Mouse (Mus musculus): Measurements from ENCODE around the gene Tub. TPM values are rescaled to one million over a fixed set of nuclear protein-coding genes. Genes with fewer than 3 reads are reported as not detected.

Gene Tub
- polyA plus RNA-seq (2015; fragmentation: Nextera tagmentation; extraction: Ambion mirVana): 3.0 TPM in 2 replicates

DNA sequence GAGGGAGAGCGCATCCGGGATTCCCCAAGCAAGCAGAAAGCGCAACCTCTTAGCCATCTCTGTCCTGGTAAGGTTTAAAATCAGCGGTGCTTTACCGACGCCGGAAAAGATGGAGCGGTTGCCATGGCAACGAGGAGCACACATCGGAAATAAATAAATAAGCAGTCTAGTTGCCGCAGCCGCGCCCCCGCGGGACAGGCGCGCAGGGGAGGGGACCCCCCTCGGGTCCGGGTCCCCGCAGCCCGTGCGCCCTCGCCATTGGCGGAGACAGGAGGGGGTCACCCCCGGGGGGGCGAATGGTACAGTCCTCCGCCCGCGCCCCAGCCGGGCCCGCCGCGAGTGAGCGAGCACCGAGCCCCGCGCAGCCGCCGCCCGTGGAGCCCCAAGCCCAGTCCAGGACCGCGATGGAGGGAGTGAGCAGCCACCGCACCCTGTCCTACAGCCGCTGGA, at the start of gene Tub:
Tub (plus strand) TSS at position 27 of the 450 bp plus-strand sequence.
- ATAC-seq: peak; percentile 68
- peaks cover 38% of the 10 kb centered on the region for H3K27me3 ChIP-seq (replicated peaks)
- 0 out of 2 replicates have a peak within 1 kb of the TSS, but pooled peaks have one; percentile 17 for H3K9ac ChIP-seq
- H3K4me1 ChIP-seq (replicated peaks): peaks cover 9% of the 10 kb centered on the region
- peak within 1 kb of the TSS; percentile 43 for H3K4me3 ChIP-seq (replicated peaks)
- no peak within 1 kb of the TSS for H3K27ac ChIP-seq
- H3K36me3 ChIP-seq: no peaks in the 10 kb centered on the region
- H3K9me3 ChIP-seq: no peaks in the 10 kb centered on the region
- WGBS: under 1% methylated on average over 43 of the region's 44 CpGs
- peak within 1 kb of the TSS; percentile 88 for H3K4me2 ChIP-seq (replicated peaks)

DNA sequence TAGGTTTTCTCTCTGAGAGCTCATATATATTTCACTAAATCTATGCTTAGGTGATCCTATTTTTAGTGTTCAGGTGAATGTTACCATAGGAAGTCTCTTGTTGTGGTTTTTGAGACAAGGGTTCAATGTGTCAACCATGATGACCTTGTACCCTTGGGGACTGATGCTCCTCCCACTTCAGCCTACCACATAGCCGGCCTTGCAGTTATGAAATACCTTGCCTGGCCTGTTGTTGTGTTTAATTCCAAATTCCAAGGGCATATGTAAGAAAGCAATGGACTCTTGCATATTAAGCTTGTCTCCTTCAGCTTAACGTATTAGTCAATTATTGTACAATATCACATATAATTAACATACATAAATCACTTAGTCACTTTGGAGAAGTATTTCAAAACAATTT, 46.2 kb upstream of the Tub start:
- no peaks in the 10 kb centered on the region for H3K36me3 ChIP-seq
- no peaks in the 10 kb centered on the region for H3K4me1 ChIP-seq (replicated peaks)
- no peak overlapping the region for H3K4me2 ChIP-seq (replicated peaks)
- WGBS: 82% methylated on average over 2 of the region's 2 CpGs
- H3K27me3 ChIP-seq (replicated peaks): no peaks in the 10 kb centered on the region
- no peak overlapping the region for H3K9ac ChIP-seq
- no peak overlapping the region for H3K27ac ChIP-seq
- no peak for ATAC-seq
- H3K9me3 ChIP-seq: no peaks in the 10 kb centered on the region
- H3K4me3 ChIP-seq (replicated peaks): no peak overlapping the region

DNA sequence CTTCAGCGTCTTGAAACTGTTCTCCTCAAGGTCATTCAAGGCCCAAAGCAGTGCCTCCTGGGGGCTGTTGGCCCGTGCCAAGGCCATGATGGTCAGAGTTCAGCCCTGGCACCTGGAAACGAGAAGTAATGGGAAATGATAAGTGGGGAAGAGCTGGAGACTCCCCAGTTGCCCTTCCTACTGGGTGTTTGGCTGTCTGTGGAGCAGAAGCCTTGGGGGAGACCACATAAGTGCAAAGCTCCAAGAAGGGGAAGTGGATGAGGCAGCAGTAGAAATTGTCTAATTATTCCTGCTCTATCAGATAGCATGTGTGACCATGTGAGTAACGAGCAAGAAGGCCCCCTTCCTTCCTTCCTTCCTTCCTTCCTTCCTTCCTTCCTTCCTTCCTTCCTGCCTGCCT, 23.1 kb upstream of the Tub start:
- no peak overlapping the region for H3K27ac ChIP-seq
- H3K4me1 ChIP-seq (replicated peaks): no peaks in the 10 kb centered on the region
- WGBS: 67% methylated on average over 4 of the region's 4 CpGs
- H3K9ac ChIP-seq: no peak overlapping the region
- no peak for ATAC-seq
- H3K27me3 ChIP-seq (replicated peaks): no peaks in the 10 kb centered on the region
- no peak overlapping the region for H3K4me3 ChIP-seq (replicated peaks)
- no peaks in the 10 kb centered on the region for H3K9me3 ChIP-seq
- no peak overlapping the region for H3K4me2 ChIP-seq (replicated peaks)
- H3K36me3 ChIP-seq: no peaks in the 10 kb centered on the region

DNA sequence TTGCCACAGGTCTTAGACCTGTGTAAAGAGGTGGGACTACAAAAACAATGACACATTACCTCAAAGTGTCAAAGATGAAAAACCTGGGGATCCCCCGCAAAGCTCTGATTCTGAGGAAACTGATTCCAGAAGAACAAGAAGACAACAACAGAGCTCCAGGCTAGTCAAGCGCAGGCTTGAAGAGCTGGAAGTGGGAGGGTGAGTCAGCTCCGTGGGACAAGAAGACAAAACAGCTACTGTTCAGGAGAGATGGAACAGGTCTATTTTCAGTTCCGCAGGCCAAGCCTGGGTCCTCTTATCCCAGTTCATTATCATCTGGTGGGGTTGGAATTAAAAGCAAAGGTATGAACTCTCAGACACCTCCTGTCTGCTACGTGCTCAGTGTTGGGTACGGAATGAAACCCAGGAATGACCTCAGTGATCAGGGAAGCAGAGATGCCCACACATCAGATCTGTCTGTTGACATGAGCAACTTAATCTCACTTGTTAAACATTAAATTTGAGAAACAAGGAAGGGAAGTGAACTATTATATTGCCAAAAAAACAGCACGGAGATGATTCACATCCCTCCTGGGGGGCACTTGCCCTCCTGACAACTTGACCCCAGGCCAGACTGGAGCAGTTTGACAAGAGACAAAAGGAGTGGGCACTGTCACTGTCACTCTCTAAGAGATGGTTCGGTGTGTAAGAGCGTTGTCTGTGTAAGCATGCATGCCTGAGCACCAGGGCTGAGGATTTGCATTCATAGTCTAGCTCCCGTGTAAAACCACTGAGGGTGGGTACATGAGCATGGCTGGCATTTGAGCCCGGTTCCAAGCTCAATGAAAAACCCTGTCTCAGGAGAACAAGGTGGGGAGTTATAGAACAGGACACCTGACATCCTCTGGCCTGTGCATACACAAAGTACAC, 21.6 kb upstream of the Tub start:
- H3K4me1 ChIP-seq (replicated peaks): no peaks in the 10 kb centered on the region
- WGBS: 72% methylated on average over 11 of the region's 11 CpGs
- no peak for ATAC-seq

DNA sequence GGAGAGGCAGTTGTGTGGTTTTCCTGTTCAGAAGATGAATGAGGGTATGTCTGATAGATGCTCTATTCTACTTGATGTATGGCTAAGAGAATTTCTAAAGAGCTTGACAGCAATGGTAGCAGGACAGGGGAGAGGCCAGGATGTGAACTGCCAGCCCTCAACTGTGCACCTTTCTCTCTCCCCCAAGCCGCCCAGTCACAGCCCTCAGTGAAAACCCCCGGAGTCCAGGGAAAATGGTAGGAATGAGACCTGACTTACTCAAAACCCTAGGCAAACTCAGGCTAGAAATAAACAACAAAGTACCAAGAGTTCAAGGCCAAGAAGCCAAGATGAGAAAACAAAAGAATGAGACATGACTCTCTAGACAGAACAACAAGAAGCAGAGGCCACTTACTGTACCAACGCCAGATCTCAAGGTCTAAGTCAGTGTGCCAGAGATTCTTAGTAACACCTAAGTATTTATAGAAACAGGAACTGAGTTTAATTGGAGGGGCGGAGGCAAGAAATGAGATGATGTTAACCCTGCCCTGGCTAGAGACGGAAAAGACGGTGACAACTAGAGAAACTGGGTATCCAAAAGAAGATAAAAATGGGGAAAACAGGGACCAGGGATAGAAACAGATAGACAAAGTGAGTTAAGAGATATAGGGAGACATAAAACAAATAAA, 20.3 kb upstream of the Tub start, which contains the start of gene Nlrp10:
Nlrp10 (minus strand) TSS at position 453 of the 668 bp plus-strand sequence.
- no peak within 1 kb of the TSS for H3K27ac ChIP-seq
- 69% methylated on average over 6 of the region's 6 CpGs for WGBS
- no peak for ATAC-seq
- H3K4me2 ChIP-seq (replicated peaks): no peak within 1 kb of the TSS
- H3K9me3 ChIP-seq: no peaks in the 10 kb centered on the region
- no peaks in the 10 kb centered on the region for H3K27me3 ChIP-seq (replicated peaks)
- H3K4me3 ChIP-seq (replicated peaks): no peak within 1 kb of the TSS
- H3K36me3 ChIP-seq: no peaks in the 10 kb centered on the region
- no peaks in the 10 kb centered on the region for H3K4me1 ChIP-seq (replicated peaks)
- no peak within 1 kb of the TSS for H3K9ac ChIP-seq

More for the DNA sequence above, 21.6 kb upstream of the Tub start:
- Histone ChIP-seq H3K27me3 (replicated peaks) (no peaks in the 10 kb centered on the region), H3K27ac (no peak overlapping the region), H3K4me2 (replicated peaks) (no peak overlapping the region), H3K36me3 (no peaks in the 10 kb centered on the region), H3K9me3 (no peaks in the 10 kb centered on the region), H3K9ac (no peak overlapping the region), H3K4me3 (replicated peaks) (no peak overlapping the region)

DNA sequence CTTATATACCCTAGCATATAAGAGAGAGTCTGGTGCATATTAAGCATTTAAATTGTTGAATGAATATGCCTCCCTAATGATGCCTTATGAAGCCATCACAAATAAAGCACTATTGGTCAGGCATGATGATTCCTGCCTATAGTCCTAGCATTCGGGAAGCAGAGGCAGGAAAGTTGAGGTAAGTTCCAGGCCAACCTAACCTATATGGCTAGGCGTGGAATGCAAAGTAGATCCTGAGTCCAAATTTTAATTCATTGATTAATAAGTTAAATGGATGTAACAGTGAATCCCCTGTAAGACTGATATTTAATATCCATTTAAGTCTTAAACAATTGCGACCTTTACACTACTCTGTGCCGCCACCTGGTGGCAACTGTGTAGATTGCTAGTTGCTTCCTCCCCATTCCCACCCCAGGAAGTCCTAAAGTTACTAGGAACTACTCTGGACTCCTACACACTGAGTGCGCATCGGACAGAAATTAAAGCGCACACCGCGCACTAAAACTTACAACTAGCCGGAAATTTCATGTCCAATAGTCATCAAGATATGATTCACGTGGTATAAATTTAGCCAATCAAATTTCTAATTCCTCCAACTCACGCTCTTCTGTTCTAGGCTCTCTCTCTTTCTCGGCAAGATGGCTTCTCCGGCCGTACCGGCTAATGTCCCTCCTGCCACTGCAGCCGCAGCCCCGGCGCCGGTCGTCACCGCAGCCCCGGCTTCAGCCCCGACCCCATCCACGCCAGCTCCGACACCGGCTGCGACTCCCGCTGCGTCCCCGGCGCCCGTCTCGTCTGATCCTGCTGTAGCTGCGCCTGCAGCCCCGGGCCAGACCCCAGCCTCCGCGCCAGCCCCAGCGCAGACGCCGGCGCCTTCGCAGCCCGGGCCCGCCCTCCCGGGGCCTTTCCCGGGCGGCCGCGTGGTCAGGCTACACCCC, 16.1 kb upstream of the Tub start, which contains the start of gene Eif3f:
Eif3f (plus strand) TSS at position 624 of the 938 bp plus-strand sequence.
- no peaks in the 10 kb centered on the region for H3K9me3 ChIP-seq

DNA sequence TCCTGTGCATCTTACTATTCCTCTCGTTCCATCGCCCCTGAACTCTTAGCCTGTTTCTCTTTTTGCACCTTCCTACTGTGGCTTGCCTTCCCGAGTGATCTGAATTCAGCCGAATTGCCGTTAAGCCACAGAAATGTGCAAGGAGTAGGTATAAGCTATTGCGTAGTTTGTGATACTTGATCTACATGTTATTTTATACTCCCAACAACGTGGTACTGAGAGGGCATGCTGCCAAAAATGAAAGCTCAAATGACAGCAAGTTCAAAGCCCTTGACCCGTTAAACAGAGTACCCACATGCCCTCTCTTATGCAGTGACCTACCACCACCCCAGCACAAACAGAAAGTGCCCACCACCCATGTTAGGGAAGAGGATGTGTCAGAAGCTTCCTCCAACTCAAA, 15.3 kb upstream of the Tub start:
- ATAC-seq: 0 out of 2 replicates have a peak, but pooled peaks have one; percentile 8
- peak overlapping the region; percentile 100 for H3K4me3 ChIP-seq (replicated peaks)
- 3% methylated on average over 8 of the region's 8 CpGs for WGBS
- H3K4me2 ChIP-seq (replicated peaks): peak overlapping the region; percentile 74
- peak overlapping the region; percentile 97 for H3K9ac ChIP-seq
- no peaks in the 10 kb centered on the region for H3K27me3 ChIP-seq (replicated peaks)
- H3K27ac ChIP-seq: no peak overlapping the region
- H3K4me1 ChIP-seq (replicated peaks): peaks cover 8% of the 10 kb centered on the region
- H3K36me3 ChIP-seq: peaks cover 23% of the 10 kb centered on the region
- H3K9me3 ChIP-seq: no peaks in the 10 kb centered on the region

More for the DNA sequence above, 16.1 kb upstream of the Tub start, which contains the start of gene Eif3f:
- WGBS: 2% methylated on average over 50 of the region's 50 CpGs
- ATAC-seq: peak; percentile 99
- H3K36me3 ChIP-seq: peaks cover 16% of the 10 kb centered on the region
- peaks cover 8% of the 10 kb centered on the region for H3K4me1 ChIP-seq (replicated peaks)
- no peaks in the 10 kb centered on the region for H3K27me3 ChIP-seq (replicated peaks)
- H3K27ac ChIP-seq: peak within 1 kb of the TSS; percentile 79
- H3K4me2 ChIP-seq (replicated peaks): peak within 1 kb of the TSS; percentile 74
- H3K4me3 ChIP-seq (replicated peaks): peak within 1 kb of the TSS; percentile 100
- H3K9ac ChIP-seq: peak within 1 kb of the TSS; percentile 97

DNA sequence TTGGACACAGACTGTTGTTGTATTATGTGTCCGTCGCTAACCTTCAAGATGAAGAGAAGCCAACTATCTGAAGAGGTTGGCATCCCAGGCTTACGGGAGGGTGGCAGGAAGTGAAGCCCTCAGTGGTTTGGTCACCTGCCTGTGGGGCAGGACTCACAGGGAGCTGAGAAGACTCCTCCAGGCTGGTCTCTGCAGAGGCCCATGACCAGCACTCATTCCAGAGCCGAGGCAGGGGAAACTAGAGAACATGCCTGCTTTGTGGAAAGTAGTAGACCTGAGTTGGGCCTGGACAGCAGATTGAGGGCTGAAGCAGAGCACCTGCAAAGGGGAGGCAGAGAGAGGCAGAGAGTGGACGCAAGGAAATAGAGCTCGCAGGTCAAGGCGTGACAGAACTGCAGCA, 14.7 kb upstream of the Tub start:
- H3K36me3 ChIP-seq: peaks cover 29% of the 10 kb centered on the region
- 79% methylated on average over 7 of the region's 7 CpGs for WGBS
- peak overlapping the region; percentile 74 for H3K4me2 ChIP-seq (replicated peaks)
- peaks cover 8% of the 10 kb centered on the region for H3K4me1 ChIP-seq (replicated peaks)
- no peak for ATAC-seq
- no peak overlapping the region for H3K27ac ChIP-seq
- no peaks in the 10 kb centered on the region for H3K27me3 ChIP-seq (replicated peaks)
- peak overlapping the region; percentile 100 for H3K4me3 ChIP-seq (replicated peaks)
- no peaks in the 10 kb centered on the region for H3K9me3 ChIP-seq
- peak overlapping the region; percentile 97; the same call in 1 of the 2 replicates for H3K9ac ChIP-seq

DNA sequence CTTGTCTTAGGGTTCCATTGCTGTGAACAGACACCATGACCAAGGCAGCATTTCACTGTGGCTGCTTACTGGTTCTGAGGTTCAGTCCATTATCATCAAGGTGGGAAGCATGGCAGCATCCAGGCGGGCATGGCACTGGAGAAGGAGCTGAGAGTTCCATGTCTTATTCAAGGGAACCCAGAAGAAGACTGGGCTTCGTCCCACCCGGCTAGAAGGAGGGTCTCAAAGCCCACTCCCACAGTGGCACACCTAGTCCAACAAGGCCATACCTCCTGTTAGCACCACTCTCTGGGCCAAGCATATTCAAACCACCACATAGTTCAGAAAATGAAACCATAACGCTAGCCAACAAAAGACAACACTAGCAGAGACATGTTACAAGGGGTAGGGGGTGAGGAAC, 13.5 kb upstream of the Tub start:
- no peak overlapping the region for H3K4me2 ChIP-seq (replicated peaks)
- no peak overlapping the region for H3K4me3 ChIP-seq (replicated peaks)
- H3K9me3 ChIP-seq: no peaks in the 10 kb centered on the region
- H3K27ac ChIP-seq: no peak overlapping the region
- no peak for ATAC-seq
- H3K4me1 ChIP-seq (replicated peaks): peaks cover 8% of the 10 kb centered on the region
- peaks cover 38% of the 10 kb centered on the region for H3K36me3 ChIP-seq
- WGBS: 97% methylated on average over 4 of the region's 4 CpGs
- H3K27me3 ChIP-seq (replicated peaks): no peaks in the 10 kb centered on the region
- H3K9ac ChIP-seq: no peak overlapping the region

DNA sequence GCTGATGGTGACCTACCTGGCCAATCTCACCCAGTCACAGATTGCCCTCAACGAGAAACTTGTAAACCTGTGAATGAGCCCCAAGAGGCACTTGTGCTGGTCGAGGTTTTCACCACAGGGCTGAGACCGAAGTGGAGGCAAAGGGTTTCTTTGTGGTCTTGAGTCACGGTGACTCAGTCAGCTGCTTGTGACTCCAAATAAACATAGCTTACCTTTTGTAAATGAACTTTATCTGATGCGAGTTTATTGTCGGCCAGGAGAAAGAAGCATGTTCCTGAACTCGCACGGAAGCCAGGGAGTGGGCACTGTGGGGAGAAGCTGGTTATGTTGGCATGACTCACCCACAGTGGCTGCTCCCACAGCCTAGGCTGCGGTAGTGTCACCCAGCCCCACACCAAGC, 8.7 kb upstream of the Tub start:
- H3K27ac ChIP-seq: no peak overlapping the region
- peaks cover 56% of the 10 kb centered on the region for H3K36me3 ChIP-seq
- no peak for ATAC-seq
- H3K4me1 ChIP-seq (replicated peaks): no peaks in the 10 kb centered on the region
- H3K9ac ChIP-seq: no peak overlapping the region
- no peaks in the 10 kb centered on the region for H3K9me3 ChIP-seq
- H3K4me2 ChIP-seq (replicated peaks): no peak overlapping the region
- H3K4me3 ChIP-seq (replicated peaks): no peak overlapping the region
- 90% methylated on average over 9 of the region's 9 CpGs for WGBS
- no peaks in the 10 kb centered on the region for H3K27me3 ChIP-seq (replicated peaks)

DNA sequence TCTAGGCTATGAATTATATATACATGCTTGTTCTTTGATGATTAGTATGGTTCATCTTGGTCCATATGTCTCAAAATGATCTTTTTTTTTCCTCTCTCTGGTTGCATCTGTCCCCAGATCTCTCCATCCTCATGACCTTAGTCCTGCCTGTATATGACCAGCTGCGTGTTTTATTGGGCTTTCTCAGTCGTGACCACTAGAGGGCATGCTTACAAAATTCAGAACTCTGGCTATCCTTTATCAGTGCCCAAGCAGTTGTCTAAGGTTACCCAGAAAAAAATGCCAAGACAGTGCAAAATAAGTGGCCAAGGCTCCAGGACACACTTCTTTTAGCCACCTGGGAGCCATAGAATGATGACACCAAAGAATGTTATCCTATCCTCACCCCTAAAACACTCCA, 6.1 kb upstream of the Tub start:
- H3K27ac ChIP-seq: no peak overlapping the region
- no peaks in the 10 kb centered on the region for H3K4me1 ChIP-seq (replicated peaks)
- H3K4me3 ChIP-seq (replicated peaks): no peak overlapping the region
- H3K27me3 ChIP-seq (replicated peaks): no peaks in the 10 kb centered on the region
- WGBS: 3% methylated on average over 2 of the region's 2 CpGs
- no peak overlapping the region for H3K4me2 ChIP-seq (replicated peaks)
- peak; percentile 61 for ATAC-seq
- no peak overlapping the region for H3K9ac ChIP-seq
- peaks cover 41% of the 10 kb centered on the region for H3K36me3 ChIP-seq
- no peaks in the 10 kb centered on the region for H3K9me3 ChIP-seq
